Mouse (Mus musculus) ES-Bruce4 (cell line): ENCODE data around the gene Hs3st2.

Source experiments
- CTCF ChIP-seq: IDR thresholded peaks from one replicate; pipeline ENCODE4 v1.8.1; 2011; ENCODE audit warnings: low read depth, low read length
- EP300 ChIP-seq: IDR thresholded peaks from 2 replicates; pipeline ENCODE4 v1.6.1; 2011; ENCODE audit warnings: low read depth, low read length; ENCODE audit not compliant: insufficient read depth
- POLR2A ChIP-seq: IDR thresholded peaks from one replicate; pipeline ENCODE4 v1.8.1; 2011; ENCODE audit warnings: low read length; ENCODE audit not compliant: insufficient read depth

GRCm38 (mm10) chr7:121539405-121540275 lies 148.0 kb downstream of the Hs3st2 start:
- TF ChIP-seq CTCF = peak; percentile 53
- no peak for TF ChIP-seq POLR2A
- no peak for TF ChIP-seq EP300
